Mouse (Mus musculus): ENCODE measurements around the gene Pcp2. TPM values are rescaled to one million over a fixed set of nuclear protein-coding genes. Genes with fewer than 3 reads are reported as not detected.

Gene Pcp2
- total and polyA plus RNA-seq, 3 experiments = 0.35 to 0.54 TPM; not detected in 1

DNA sequence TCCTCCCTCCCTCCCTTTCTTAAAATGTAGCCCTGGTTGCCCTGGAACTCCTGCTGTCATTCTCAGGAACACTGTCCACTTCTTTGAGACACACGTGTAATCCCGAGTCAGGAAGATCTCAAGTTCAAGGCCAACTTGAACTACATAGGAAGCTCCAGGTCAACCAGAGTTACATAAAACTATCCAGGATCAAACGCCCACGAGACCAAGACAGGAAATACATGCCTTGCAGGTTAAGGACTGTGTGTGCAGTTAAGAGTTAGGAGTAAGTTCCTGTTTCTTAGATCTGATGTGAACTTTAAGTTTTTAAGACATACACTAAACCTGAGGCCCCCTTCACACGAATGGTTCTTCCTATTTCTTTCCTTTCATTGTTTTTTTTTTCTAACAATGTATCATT lies 1.6 kb upstream of the Pcp2 start (continued):
- TF ChIP-seq CTCF (IDR thresholded peaks at IDR 0.05 in 2 of 3, conservative IDR thresholded peaks at IDR 0.05 in 1 of 3; ENCODE audit: control insufficient read depth in 1 of 3, insufficient read depth in 1 of 3, low read depth in 2 of 3, low read length in 3 of 3, poor library complexity in 1 of 3, severe bottlenecking in 1 of 3) (no peak), EP300 (IDR thresholded peaks at IDR 0.05; ENCODE audit: low read depth in 1 of 2, low read length in 2 of 2) (peak; percentile 65 to 74)

DNA sequence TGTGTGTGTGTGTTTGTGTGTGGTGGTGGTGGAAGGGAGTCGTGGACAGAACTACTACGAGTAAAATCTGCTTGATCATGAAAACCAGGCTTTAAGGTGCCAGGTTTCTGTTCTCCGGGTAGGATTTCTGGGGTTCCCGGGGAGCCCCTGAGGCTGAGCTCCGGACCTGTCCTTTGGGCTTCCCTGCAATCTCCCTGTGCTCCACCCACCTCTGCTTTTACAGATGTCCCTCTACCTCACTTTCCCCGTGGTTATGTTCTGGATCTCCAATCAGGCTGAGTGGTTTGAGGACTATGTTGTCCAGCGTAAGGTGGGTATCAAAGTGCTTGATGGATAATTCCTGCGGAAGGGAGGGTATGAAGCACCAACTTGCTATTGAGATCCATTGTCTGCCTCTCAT lies 3.2 kb downstream of the Pcp2 start:
- no peak for DNase-seq (ENCODE audit: low read depth, low spot score)
- Histone ChIP-seq H3K27ac (ENCODE audit: control insufficient read depth, low read depth, low read length) (no peak overlapping the region), H3K36me3 (ENCODE audit: control insufficient read depth in 1 of 2, insufficient read depth in 2 of 2, low read length in 2 of 2) (peaks cover 2 to 18% of the 10 kb centered on the region in 2 experiments), H3K4me1 (ENCODE audit: control insufficient read depth in 1 of 2, insufficient read depth in 2 of 2, low read length in 2 of 2) (peaks cover 6 to 13% of the 10 kb centered on the region in 2 experiments), H3K9ac (ENCODE audit: control insufficient read depth, low read depth, low read length, poor library complexity, severe bottlenecking) (peak overlapping the region; percentile 87), H3K27me3 (ENCODE audit: control insufficient read depth in 1 of 2, insufficient read depth in 2 of 2, low read length in 2 of 2) (no peaks in the 10 kb centered on the region), H3K9me3 (replicated peaks; ENCODE audit: insufficient read depth, low read length) (no peaks in the 10 kb centered on the region), H3K79me2 (ENCODE audit: control insufficient read depth, insufficient read depth, low read length, poor library complexity) (peaks cover 29% of the 10 kb centered on the region), H3K4me3 (ENCODE audit: control insufficient read depth in 1 of 2, insufficient read depth in 1 of 2, low read depth in 2 of 2, low read length in 2 of 2) (peak overlapping the region; percentile 87 to 99)
- no peak for TF ChIP-seq SMC3 (IDR thresholded peaks at IDR 0.05; ENCODE audit: low read depth, low read length)

DNA sequence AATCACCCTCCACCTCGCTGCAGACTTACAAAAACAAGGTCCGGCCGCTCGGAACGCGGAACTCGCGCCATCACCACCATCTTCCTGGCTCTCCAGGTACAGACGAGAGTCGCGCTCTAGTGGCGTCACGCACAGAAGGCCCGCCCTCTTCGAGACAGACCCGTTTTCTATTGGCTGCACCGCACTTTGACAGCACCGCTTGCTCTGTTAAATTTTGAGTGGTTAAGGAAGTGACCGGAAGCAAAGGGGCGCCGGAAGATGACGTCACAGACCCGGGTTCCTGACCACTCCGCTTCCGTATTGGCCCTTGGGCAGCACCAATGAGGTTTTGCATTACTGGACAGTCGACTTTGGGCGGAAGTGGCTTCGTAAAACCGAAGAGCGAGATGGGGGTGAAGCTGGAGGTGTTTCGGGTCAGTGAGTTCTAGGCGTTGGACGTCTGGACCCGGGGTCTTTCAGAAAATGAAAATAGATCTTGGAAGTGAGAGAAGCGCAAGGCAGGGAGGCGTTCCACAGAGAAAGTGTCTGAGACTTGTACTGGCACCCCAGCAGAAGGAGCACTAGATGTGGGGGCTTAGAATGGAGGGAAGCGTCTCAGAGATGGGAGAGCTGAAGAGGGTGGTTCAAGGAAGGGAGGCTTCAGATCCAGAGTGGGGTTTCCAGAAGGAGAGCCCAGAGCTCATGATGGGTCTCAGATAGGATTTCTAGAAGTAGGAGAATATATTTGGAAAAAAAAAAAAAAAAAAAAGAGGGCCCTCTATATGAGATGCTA lies 4.0 kb downstream of the Pcp2 start, which contains the start of the genes Xab2 and Pet100:
Gene Xab2, minus strand, starts transcription at position 118 of the 772 bp plus-strand sequence.
Gene Pet100, plus strand, starts transcription at position 350 of the 772 bp plus-strand sequence.
- H3K36me3 ChIP-seq (ENCODE audit: control insufficient read depth in 1 of 2, insufficient read depth in 2 of 2, low read length in 2 of 2) = peaks cover 2 to 12% of the 10 kb centered on the region in 2 experiments
- H3K4me1 ChIP-seq (ENCODE audit: control insufficient read depth in 1 of 2, insufficient read depth in 2 of 2, low read length in 2 of 2) = peaks cover under 1 to 7% of the 10 kb centered on the region in 2 experiments; a peak in 3 of 4 replicates
- no peaks in the 10 kb centered on the region for H3K9me3 ChIP-seq (replicated peaks; ENCODE audit: insufficient read depth, low read length)
- H3K79me2 ChIP-seq (ENCODE audit: control insufficient read depth, insufficient read depth, low read length, poor library complexity) = peaks cover 29% of the 10 kb centered on the region
- H3K4me3 ChIP-seq (ENCODE audit: control insufficient read depth in 1 of 2, insufficient read depth in 1 of 2, low read depth in 2 of 2, low read length in 2 of 2) = peak within 1 kb of the TSS; percentile 89 to 99
- H3K27ac ChIP-seq (ENCODE audit: control insufficient read depth, low read depth, low read length) = peak within 1 kb of the TSS; percentile 9; the same call in 1 of the 2 replicates
- peak; percentile 100 for DNase-seq (ENCODE audit: low read depth, low spot score)
- no peaks in the 10 kb centered on the region for H3K27me3 ChIP-seq (ENCODE audit: control insufficient read depth in 1 of 2, insufficient read depth in 2 of 2, low read length in 2 of 2)
- H3K9ac ChIP-seq (ENCODE audit: control insufficient read depth, low read depth, low read length, poor library complexity, severe bottlenecking) = peak within 1 kb of the TSS; percentile 87
- TF ChIP-seq MYC (IDR thresholded peaks at IDR 0.05; ENCODE audit: low read depth, low read length) (peak; percentile 62; the same call in 1 of the 2 replicates), GATA1 (IDR thresholded peaks at IDR 0.05; ENCODE audit: low read depth, low read length) (0 out of 2 replicates have a peak, but pooled peaks have one; percentile 4), E2F4 (IDR thresholded peaks at IDR 0.05; ENCODE audit: borderline replicate concordance, low read depth, low read length) (no peak), ZKSCAN1 (IDR thresholded peaks at IDR 0.05; ENCODE audit: low read depth, low read length) (no peak), ZNF384 (IDR thresholded peaks at IDR 0.05; ENCODE audit: low read depth, low read length) (no peak), MAX (IDR thresholded peaks at IDR 0.05; ENCODE audit: low read length) (no peak), JUND (IDR thresholded peaks at IDR 0.05; ENCODE audit: low read depth, low read length) (peak; percentile 83; the same call in 1 of the 2 replicates), NELFE (IDR thresholded peaks at IDR 0.05; ENCODE audit: low read depth, low read length) (peak; percentile 60), NRF1 (IDR thresholded peaks at IDR 0.05; ENCODE audit: insufficient read depth, low read depth, low read length, poor library complexity, severe bottlenecking) (peak; percentile 49; the same call in 1 of the 2 replicates), TAL1 (IDR thresholded peaks at IDR 0.05; ENCODE audit: low read length) (no peak), KAT2A (conservative IDR thresholded peaks at IDR 0.05; ENCODE audit: low read depth, low read length) (peak; percentile 94), POLR2AphosphoS2 (IDR thresholded peaks at IDR 0.05; ENCODE audit: low read length) (peak; percentile 39; the same call in 1 of the 2 replicates), HCFC1 (IDR thresholded peaks at IDR 0.05; ENCODE audit: low read depth, low read length) (peak; percentile 99), ETS1 (IDR thresholded peaks at IDR 0.05; ENCODE audit: low read depth, low read length) (peak; percentile 17; the same call in 1 of the 2 replicates), SIN3A (IDR thresholded peaks at IDR 0.05; ENCODE audit: low read length) (peak; percentile 100), ZC3H11A (IDR thresholded peaks at IDR 0.05; ENCODE audit: low read depth, low read length) (no peak), MEF2A (IDR thresholded peaks at IDR 0.05; ENCODE audit: extremely low read depth, insufficient replicate concordance, low read depth, low read length, poor library complexity, severe bottlenecking) (no peak), USF1 (IDR thresholded peaks at IDR 0.05; ENCODE audit: low read depth, low read length) (no peak; the same call in 1 of the 2 replicates), RAD21 (IDR thresholded peaks at IDR 0.05; ENCODE audit: low read depth, low read length) (no peak), USF2 (IDR thresholded peaks at IDR 0.05; ENCODE audit: borderline replicate concordance in 1 of 2, insufficient read depth in 1 of 2, low read depth in 1 of 2, low read length in 2 of 2) (no peak), MAZ (IDR thresholded peaks at IDR 0.05; ENCODE audit: low read depth, low read length) (peak; percentile 92), CHD1 (IDR thresholded peaks at IDR 0.05; ENCODE audit: low read depth, low read length) (no peak), BHLHE40 (IDR thresholded peaks at IDR 0.05; ENCODE audit: borderline replicate concordance, low read depth, low read length) (no peak), CTCF (IDR thresholded peaks at IDR 0.05 in 2 of 3, conservative IDR thresholded peaks at IDR 0.05 in 1 of 3; ENCODE audit: control insufficient read depth in 1 of 3, insufficient read depth in 1 of 3, low read depth in 2 of 3, low read length in 3 of 3, poor library complexity in 1 of 3, severe bottlenecking in 1 of 3) (no peak), RCOR1 (IDR thresholded peaks at IDR 0.05; ENCODE audit: low read depth, low read length) (no peak)
